Mouse (Mus musculus) bone marrow, adult 2 months (tissue): ENCODE measurements at regions not wholly inside any gene's neighbourhood (a gene's known extent, or its start where the extent isn't known, plus 50 kb on each side); places are given as distances from the start of the nearest gene placed in this dataset.

ENCODE experiments used
- CTCF ChIP-seq: fragments of 200-500 bp; IDR thresholded peaks from 2 replicates; pipeline ENCODE4 v1.5.1; 2011; ENCODE audit warnings: low read length, control low read depth; ENCODE audit not compliant: control insufficient read depth, insufficient read depth
- POLR2A ChIP-seq: fragments of 200-500 bp; IDR thresholded peaks from 2 replicates; pipeline ENCODE4 v1.6.1; 2011; ENCODE audit warnings: low read depth, mild to moderate bottlenecking, control low read depth, low read length, borderline replicate concordance; ENCODE audit not compliant: control insufficient read depth

DNA sequence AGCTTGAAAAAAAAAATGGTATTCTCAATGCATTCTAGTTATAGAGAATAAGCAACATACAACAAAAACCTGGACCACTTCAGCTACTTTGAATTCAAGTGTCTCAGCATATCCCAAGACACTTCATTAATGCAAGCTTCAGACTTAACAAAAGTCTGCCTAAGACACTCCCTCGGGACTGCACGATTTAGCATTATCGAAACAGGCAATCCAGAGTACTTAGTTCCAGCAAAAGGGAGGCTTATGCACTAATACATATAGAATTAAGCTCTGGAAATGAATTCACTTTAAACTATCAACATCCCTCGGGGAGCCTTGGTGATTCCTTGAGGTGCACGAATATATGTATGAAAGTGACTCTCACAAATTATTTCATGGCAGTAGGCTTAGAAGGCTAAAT, 97.9 kb upstream of the Pfn2 start:
- TF ChIP-seq CTCF (no peak), POLR2A (no peak)
